Mouse (Mus musculus): ENCODE measurements around the gene Tmcc3.

DNA sequence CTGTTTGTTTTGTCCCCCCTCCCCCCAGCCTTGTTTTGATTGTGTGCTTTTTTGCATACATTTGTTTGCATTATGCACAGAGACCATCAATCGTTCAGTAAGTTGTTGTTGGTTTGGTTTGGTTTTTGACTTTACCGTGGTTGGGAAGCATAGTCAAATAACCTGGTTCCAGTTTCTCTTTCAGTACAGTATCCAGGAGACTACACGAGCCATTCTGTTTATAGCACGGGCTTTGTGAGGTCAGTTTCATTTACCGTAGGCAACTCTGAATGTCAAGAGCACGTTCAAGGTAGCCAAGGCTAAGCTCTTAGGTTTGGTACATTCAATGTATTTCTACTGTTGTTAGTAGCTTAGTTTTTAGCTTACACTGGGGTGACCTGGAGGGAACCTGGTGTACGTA lies 214.0 kb downstream of the Tmcc3 start:
- TF ChIP-seq ZNF384 (IDR thresholded peaks at IDR 0.05; ENCODE audit: low read depth, low read length), result no peak
- TF ChIP-seq MAFK (IDR thresholded peaks at IDR 0.05; ENCODE audit: insufficient read depth, low read depth, low read length), result no peak
- no peak for TF ChIP-seq CHD2 (IDR thresholded peaks at IDR 0.05; ENCODE audit: low read depth, low read length)
- no peak for TF ChIP-seq ZC3H11A (IDR thresholded peaks at IDR 0.05; ENCODE audit: borderline replicate concordance, low read depth, low read length)
